Mouse (Mus musculus) liver, adult (tissue): ENCODE data around the gene Pde6b.

Source experiments
- GATA4 ChIP-seq: IDR thresholded peaks from 2 replicates; pipeline ENCODE4 v1.6.1; 2014; ENCODE audit warnings: mild to moderate bottlenecking, low read length; ENCODE audit not compliant: insufficient replicate concordance

The Pde6b gene

DNA sequence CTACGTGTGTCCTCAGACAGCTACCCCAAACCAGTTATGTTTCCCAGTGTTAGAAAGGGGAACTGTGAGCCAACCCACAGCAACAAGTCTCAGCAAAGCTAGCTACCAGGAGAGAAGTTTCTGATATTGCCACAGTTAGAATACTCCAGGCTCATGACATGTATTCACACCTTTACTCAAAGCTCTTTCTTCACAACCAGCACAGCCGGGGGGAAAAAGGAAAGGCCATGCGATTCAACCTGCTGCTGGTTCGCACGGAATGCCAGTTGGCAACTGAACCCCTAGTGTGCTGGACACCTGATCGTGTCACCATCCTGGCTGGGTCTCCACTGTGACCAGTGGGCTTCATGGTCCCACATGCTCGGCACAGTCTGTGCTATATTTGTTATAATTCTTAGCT lies 59.7 kb downstream of the Pde6b start:
- TF ChIP-seq GATA4: no peak

DNA sequence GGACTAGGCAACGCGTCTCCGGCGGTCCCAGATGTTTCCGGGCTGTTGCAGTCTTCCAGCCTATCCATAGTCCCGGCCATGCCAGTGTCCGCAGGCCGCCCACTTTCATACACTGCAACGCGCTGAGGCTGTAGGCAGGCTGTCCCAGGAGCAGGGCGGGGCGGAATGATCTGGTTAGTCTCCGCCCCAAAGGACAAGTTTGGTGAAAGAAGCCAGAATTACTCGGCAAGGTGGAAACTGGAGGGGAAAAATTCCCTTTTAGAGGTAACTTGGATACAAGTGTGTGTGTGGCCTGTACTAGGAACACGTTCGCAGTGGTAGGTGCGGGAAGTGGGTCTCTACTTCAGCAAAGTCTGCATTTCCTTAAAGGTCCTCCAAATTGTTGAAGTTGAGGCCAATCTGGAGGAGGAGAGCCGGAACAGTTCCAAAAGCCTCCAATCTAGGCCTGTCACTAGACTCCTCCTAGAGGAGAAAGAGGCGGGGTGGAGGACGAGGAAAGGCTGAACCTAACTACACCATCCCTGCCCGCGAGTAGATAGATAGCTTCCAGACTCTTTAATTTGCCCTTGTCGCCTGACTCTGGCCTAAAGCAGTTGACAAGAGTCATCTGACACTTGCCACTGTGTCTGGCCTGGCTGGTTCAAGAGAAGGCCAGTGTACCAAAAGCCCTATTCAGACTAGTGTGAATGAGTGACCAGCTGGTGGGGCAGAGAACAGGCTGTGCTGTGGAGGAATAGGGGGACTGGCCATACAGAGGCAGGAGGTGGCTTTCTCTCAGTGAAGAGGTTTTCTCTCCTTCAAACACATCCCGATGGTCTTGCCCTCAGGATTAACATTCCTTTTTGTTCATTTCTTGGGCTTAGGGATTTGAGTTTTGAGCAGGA lies 60.8 kb downstream of the Pde6b start, which contains the start of gene Mfsd7a:
Gene Mfsd7a (minus strand): TSS at position 107 of the 884 bp plus-strand sequence.
- no peak; the same call in 1 of the 2 replicates for TF ChIP-seq GATA4

DNA sequence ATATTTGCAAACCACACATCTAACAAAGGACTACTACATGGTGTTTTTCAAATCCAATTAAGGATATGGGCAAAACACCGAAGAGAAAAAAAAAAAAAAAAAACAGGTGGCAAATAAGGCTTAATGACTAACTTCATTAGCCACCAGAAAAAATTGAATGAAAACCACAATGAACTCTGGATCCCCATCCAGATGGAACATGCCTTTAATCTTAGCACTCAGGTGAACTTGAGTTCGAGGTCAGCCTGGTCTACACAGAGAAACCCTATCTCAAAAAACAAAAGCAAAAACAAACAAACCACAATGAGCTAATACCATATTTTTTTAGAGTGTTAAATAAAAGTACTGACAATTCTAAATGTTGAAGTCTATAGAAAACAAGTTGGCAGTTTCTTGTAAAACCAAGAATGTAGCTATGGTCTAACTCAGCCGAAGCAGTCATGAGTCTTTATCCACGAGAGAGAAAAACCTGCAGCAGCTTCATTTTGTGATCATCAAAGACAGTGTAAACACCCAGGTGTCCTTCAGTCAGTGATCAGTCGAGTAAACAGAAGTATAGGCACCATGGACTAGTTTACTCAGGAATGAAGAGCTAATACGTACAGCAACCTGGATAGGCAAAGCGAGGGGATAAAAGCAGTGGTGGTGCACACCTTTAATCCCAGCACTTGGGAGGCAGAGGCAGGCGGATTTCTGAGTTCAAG lies 62.8 kb downstream of the Pde6b start:
- TF ChIP-seq GATA4: no peak

DNA sequence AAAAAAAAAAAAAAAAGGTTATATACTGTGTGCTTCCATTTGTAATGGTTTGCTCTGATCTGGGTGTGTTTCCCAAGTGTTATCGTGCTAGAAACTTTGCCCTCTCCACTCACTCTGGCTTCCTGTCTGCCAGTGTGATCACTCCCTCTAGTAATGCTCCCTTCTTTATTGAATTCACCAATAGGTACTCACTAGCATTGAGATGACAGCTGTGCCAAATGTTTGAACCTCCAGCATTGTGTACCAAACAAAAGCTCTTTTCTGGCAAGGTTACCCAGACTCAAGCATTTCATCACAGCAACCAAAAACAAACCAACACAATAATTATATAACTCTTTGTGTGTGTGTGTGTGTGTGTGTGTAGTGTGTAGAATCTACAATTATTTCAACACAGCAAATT lies 63.4 kb downstream of the Pde6b start:
- no peak for TF ChIP-seq GATA4

DNA sequence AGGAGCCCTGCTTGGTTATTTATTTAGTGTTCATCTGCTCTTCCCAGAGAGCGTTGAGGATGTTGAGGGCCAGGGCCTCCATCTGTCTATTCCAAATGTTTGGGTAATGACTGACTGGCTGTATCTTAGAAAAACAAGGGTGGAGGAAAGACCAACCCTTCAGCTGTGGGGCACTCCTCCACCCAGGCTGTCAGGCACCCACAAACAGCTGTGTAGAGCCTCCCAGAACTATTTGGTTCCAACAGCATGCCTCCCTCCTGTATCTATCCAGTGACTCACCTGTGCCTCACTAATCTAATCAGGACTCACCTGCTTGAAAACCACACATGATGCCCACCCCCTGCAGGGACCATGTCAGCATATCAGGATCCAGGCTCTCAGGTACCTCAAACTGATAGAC lies 64.2 kb downstream of the Pde6b start:
- no peak for TF ChIP-seq GATA4

DNA sequence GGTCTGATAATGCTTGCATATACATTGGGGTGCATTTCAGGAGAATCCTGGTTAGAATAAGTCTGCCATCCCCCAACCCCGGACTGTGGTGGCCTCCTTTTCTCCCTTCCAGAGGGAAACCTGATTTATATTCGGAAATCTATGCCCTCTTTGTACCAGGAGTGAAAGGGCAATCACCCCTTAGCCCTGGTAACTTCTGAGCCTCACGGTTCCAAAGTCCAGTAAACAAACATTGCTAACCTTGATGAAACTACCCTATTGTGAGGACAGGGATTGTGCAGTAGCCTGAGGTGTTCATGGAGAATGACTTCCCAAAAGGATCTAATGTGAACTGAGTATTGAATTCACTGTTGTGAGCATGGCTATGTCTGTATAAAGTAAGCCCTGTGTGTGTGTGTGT lies 65.9 kb downstream of the Pde6b start:
- TF ChIP-seq GATA4: no peak

DNA sequence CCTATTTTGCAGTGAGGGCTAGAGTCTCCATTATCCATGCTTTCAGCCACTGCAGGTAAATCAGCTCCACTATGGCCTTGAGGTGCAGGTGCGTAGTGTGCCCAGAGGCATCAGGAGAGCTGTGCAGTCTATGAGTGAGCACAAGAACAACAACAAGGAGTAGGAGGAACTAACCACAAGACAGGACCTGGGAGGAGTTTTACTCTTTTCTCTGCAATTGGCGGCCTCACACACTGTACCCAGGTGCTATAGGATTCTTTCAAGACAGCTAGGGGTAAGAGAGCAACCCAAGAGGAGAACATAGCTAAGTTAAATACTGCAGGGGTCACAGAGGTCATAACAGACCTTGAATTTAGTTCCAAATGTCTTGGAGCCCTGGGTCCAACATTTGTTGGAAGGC lies 70.5 kb downstream of the Pde6b start:
- TF ChIP-seq GATA4: no peak

DNA sequence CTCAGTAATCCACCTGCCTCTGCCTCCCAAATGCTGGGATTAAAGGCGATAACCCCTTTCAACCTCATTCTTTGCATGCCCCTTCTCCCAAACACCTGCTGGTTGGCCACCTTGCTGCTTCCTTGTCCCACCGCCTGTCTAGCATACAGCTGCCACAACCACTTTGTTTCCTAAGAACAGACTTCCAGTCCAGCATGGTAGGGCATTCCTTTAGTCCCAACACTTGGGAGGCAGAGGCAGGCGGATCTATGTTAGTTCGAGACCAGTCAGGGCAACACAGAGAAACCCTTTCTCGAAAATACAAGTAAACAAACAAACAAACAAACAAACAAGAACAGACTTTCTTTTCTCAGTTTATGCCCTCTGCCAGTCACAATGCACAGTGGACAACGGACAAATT lies 72.3 kb downstream of the Pde6b start:
- TF ChIP-seq GATA4: no peak

DNA sequence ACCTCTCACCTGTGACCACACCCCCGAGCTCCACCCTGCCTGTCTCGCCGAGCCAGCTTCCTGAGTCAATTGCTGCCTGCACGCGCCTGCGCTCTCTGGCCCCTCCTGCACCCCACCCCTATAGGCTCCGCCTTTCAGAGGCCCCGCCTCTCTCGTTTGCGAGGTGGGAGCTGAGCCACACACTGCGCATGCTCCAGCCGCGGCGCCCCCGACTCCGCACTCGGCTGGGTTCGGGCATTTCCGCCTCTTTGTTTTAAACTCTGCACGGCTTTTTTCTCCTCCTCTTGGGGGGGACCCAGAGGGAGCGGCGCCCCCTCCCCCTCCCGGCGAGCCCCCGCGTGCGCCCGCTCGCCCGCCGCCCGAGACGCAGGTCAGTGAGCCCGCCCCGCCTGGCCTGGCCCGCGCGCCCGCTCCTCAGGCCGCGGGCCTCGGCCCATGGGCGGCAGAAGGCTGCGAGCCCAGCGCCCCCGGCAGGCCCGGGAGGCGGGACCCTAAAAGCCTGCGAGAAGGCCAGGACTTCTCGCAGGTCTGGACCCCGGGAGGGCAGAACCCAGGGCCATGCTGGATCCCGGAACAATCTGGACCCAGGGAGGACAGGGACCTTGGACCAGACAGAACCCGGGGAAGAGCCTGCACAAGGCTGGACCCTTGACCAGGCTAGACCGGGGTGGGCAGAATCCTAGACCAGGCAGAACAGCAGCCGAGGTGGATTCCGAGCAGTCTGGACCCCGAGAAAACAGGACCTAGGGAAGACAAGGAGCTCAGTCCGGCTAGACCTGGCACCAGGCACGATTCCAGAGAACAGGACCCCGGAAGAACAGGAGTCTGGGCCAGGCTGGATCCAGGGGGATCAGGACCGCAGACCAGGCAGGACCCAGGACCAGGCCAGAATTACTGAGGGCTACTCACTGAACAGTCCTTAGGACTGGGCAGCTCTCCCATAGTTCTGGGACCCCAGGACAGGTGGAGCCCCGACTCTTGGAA lies 73.2 kb downstream of the Pde6b start, which contains the start of gene Pcgf3:
Gene Pcgf3 (plus strand): TSS at position 151 of the 984 bp plus-strand sequence.
- TF ChIP-seq GATA4: no peak

DNA sequence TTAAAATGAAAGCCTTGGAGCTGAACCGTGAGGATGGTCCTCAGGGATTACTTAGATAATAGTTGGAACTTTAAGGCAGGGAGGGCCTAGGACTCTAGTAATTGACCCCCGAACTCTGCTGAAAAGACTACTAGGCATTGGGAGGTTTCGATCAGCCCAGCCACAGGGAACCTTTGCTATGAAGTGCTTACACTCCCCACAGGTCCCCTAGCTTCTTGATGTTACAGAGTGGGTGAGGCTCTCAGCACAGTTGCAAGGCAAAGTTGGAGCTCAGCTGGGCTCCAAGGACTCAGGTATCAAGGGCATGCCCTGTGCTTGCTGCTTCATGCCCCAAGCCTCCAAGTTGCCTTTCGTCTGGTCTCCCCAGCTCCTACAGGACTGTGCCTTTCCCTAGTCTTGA lies 74.3 kb downstream of the Pde6b start:
- no peak for TF ChIP-seq GATA4

DNA sequence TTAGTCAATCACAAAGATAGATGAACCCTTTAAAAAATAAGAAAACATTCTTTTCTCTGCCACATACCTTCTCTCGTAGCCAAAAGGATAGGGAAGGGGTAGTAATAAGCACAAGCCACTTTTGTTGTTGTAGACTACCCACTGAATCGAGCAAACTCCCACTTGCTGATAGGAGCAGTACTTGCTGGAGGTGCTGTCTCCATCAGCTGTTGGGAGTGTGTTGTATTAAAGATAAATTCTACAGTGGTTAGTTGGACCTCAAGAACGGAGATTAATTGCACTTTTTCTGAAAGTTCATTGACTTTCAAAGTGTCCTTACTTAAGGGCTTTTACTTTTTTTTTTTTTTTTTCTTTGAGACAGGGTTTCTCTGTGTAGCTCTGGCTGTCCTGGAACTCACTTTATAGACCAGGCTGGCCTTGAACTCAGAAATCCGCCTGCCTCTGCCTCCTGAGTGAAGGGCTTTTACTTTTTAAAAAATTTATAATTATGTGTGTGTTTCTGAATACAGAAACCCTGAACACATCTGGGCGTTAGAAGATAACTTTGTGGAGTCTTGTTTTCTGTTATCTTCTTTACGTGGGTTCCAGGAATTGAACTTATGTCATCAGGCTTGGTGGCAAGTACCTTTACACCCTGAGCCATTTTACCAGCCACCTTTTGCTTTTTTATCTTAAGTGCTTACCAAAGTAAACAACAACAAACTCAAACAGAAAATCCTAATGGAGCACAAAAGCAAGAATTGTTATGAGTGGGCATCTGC lies 77.1 kb downstream of the Pde6b start:
- TF ChIP-seq GATA4: no peak

DNA sequence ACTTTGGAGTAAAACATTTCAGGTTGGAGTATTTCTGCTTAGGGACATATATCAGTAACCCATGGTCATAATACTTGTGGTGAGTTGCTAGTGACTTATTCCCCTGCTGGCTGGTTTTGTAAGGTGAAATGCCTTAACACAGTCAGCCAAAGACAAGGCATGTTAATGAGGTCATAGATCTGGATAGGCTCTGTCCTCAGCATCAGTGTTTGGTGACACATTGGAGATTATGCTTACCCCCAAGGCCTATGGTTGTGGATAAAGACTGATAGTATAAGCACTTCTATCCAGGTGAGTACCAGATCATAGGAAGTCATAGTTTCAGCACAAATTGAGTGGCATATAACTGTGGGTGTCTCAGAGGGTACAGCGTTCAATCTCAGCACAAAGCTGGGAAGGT lies 78.5 kb downstream of the Pde6b start:
- TF ChIP-seq GATA4: no peak

DNA sequence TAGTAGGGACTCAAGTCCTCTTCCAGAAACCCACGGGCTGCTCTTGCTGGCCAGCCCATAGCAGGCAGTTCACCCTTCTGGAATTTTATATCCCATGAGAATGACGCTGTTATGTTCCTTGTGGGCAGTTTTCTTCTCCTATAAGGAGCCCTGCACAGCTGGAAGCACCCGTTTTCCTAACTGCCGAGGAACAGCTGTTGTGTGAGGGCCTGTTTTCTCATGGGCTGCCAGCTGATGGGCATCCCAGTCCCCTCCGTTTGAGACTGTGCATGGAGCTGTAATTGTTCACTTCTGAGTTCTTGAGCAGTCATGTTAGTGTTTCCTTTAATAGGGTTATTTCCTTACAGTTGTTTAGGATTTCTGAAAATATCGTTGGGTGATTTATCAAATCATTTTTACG lies 81.4 kb downstream of the Pde6b start:
- TF ChIP-seq GATA4: no peak

DNA sequence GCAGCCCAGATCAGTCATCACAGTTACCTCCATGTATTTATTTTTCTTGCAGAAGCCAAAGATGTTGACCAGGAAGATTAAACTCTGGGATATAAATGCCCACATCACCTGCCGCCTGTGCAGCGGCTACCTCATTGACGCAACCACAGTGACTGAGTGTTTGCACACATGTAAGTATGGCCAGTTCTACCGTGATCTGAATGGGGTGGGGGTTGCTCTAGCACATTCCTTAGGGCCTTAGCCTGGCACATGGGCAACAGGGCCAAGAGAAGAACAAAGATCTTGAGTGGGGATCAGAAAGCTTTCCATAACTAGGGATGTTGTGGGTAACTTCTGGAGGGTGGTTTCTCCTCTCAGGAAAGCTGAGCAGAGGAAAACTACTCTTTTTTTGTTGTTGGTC lies 85.5 kb downstream of the Pde6b start:
- TF ChIP-seq GATA4: no peak
